Mouse (Mus musculus) right cerebral cortex, postnatal 14 days (tissue): Measurements from ENCODE around the gene Magt1.
A peak's percentile ranks its signal among the peaks of the same experiment; 100 is the strongest.
"Not testable (repeated sequence)": the region's sequence is repeated elsewhere in the genome, so short reads cannot be mapped to it uniquely, and the experiment has no call there.

Source experiments
- DNase-seq: peaks from one replicate; pipeline ENCODE4 v3.0.0; 2022

Magt1 gene

DNA sequence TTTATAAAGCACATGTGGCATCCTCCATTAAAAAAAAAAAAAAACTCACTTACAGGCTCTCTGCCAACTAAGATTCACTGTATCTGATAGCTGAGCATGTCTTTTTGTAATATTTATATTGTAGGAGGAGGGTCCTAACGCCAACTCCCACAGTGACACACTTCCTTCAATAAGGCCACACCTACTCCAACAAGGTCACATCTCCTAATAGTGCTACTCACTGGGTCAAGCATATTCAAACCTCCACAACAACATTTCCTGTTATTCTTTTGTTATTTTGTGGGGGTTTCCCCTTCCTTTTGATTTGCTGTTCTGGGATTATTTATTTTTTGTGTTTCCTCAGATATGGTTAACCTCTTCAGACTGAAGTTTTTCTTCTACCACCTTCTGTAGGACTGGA, 65.3 kb downstream of the Magt1 start:
- no peak for DNase-seq

DNA sequence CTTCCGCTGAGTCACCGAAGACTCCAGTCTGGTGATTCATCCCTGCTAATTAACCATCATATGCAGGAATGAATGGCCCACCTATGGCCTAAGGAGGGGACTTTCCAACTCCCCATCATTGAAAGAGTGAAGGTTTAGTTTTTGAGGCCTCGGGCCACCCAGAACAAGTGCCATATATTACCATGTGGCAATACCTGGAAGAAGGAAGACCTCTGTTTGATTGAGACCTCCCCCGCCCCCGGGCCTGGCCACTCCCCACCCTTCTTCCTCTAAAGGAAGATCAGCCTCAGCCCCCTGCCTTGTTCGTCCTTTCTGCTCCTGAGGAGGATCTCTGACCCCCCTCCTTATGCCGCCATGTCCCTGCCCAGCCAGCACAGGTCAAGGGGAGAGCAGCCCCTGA, 72.5 kb downstream of the Magt1 start:
- no peak for DNase-seq

DNA sequence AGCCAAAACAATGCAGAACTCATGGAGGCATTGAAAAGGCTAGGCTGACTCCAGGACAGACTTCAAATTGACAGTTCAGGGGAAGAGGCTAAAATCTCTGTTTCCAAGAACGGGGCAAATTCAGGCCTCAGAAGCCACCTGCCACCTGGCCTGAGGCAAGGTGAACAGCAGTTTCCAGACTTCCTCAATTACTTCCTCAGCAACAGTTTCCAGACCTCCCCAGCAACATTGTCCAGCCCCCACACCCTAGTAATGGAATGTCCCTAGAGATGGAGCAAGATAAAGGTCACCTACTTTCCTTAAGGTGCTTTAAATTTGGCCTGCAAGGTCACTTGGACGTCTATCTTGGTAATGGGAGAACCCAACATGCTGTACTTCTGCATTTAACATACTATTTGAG, 74.0 kb downstream of the Magt1 start:
- DNase-seq: no peak

DNA sequence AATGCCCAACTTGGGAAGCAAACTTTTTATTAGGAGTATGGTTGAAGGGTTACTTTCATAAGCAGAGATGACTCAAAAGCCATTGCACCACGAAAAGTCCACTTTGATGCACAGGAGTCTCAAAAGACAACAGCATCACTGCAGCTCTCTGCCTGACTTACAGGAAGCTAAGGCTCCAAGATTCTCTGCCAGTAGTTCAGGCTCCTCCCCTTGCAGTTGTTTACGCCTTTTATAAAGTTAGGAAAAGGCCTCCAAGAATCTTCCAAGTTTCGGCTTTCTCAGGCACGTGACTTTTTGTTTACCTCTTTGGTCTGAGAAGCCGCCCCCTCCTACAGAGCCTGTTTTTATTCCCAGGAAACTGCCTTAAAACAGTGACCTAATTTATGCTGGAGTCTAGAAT, 77.4 kb downstream of the Magt1 start:
- no peak for DNase-seq

DNA sequence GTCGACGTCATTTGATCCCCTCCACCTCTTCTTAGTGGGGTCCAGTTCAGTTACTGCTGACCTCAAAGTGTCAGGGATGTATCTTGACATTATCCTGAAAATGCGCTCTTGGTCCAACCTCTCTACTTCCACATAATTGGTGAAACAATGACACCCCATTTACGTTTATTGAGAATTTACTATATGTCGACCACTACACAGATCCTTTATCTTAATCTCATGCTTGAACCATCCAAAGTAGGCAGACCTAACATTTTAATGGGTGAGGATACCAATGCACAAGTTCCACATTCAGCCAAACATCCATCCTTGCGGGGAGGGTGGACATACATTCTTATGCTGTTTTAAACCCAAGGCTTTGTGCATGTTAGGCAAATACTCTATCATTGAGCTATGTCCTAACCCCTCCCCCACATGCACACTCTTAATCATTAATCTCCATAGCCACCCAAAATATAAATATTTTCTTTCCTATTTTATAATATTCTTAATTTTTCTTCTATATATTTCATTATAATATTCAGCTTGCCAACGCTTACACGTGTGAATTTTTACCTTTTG, 82.1 kb downstream of the Magt1 start:
- DNase-seq: no peak

DNA sequence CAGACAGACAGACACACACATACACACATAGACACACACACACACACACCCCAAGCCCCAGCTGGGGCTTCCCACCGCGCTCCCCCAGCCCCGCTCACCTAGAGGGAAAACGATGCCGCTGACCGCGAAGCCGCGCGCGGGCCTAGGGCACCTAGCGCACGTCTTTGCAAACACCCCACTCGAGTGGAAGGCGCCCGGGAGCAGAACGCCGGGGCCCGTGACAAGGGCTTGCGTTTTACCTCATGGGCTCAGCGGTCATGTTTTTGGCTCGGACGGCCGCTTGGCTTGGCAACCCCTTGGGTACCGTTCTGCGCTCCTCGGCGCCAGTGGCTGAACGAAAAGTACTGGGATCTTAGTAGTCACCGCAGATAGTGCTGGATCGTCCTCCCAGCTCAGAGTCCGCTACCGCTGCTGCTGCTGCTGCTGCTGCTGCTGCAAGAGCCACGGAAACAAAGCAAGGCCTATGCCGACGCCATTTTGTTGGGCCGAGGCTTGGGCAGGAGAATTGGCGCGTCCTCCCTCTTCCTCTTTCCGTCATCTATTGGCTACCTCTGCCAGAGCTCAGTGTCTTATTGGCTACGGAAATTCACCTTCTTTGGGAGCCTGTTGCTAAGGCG, 82.7 kb downstream of the Magt1 start, which contains the start of gene Atrx:
TSS of gene Atrx (minus strand) at position 543 of the 617 bp plus-strand sequence.
- DNase-seq: peak; percentile 66

DNA sequence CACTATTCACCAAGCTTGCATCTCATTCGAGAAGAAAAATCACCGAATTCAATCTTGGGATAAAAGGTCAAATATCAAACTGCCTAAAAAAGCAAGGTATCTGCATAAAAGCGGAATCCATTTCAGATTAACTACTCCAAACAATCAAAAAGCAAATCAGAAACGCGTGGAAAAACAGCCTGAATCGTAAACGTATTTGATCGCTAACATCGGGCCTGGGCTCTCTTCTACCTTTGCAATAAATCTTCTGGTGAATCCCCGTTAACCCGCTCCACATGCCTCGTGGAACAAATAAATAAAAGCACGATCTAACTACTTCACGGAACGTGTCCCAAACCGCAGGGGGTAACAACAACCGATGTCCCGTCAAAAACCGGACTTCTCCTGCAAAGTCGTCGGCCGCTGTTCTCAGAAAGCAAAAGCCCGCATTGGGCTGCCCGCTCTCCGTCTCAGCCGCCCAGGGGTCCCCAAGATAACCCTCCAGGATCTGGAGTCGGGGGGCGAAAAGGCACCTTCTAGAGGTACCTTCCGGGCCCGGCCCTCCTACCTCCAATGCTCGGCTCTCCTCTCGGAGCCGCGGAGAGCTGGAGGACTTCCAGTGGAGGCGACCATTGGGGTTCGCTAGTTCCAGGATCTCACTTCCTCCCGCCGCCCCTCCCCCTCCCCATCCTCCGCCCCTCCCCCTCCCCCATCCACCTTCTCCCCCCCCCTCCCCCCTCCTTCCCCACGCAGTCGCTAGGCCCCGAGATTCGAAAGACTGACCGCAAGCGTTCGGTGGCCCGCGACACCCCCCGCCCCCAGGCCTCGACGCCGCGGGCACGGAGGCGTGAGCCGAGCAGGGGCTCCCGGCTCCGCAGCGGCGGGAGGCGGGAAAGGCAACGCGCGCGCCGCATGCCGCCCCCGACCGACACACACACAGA, 83.5 kb downstream of the Magt1 start:
- peak; percentile 27 for DNase-seq

DNA sequence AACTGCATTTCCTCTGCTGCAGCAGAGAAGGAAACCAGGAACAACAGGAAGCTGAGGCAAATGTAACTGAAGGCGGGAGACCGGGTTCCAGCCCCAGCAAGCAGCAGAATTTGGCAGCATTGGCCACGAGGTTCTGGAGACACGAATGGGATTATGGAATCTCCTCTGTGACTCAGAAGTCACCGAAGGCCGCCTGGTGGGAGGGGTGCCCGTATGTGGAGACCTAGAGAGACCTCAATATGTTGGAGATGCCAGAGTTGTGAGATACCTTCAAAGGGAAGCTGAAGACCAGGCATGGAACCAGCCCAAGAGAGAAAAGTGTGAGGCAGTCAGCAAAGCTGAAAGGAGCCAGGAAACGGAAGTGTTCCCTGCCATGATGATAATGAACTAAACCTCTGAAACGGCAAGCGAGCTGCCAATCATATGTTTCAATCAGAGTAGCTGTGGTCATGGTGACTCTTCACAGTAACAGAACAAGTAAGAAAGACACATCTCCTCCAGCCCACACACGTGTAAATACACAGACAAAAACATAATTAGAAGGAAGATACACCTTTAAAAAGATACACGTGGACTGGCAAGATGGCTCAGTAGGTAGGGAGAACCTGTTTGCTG, 85.5 kb downstream of the Magt1 start:
- no peak for DNase-seq

DNA sequence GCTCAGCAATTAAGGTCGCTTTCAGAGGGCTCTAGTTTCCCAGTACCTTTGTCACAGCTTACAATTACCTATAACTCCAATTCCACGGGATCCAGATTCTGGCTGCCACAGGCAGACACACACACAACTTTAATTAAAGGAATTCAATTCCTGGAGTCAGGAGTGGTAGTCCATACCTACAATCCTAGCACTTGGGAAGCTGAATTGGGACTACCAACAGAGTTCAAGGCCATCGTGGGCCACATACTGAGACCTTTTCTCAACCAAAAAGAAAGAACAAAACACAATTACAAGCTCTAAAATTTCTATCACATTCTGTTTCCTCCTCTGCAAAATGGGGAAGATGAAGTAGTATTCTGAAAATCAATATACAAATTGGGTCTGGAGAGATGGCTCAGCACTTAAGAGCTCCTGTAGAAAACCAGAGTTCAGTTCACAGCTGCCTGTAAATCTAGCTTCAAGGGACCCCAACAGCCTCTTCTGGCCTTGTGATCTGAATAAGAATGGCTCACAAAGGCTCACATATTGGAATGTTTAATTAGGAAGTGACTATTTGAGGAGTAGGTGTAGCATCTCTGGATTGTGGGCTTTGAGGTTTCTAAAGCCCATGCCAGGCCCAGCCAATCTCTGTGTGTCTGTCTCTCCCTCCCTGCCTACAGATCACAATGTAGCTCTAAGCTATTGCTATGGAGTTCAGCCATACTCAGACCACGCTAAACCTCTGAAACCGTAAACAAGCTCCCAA, 87.2 kb downstream of the Magt1 start:
- no peak for DNase-seq

DNA sequence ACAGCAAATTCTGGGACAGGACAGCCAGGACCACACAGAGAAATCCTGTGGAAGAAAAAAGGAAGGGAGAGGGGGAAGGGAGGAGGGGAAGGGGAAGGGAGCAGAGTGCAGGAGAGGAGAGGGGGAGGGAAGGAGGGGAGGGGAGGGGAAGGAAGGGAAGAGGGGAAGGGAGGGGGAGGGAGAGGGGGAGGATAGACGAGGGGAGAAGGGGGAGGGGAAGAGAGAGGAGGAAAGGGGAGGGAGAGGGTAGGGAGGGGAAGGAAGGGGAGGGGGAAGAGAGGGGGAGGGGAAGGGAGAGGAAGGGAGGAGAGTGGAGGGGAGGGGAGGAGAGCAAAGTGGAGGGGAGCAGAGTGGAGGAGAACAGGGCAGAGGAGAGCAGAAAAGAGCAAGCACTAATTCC, 87.8 kb downstream of the Magt1 start:
- no peak for DNase-seq

DNA sequence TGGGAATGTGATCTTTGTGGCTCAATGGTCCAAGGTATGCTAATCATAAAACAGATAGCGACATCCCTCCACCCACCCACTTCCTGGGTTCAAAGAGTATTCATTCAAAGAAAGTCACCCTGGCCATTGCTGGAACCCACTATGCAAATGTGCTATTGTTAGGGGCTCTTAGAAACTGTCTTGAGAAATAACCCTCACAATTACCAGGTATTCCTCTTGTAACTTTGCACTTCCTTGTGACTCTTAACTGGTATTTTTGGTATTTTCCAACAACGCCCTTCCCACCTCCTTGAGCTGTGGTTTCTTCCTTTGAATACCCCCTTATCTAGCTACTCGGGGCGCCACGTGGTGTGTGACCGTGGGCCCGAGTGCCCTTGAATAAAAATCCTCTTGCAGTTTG, 88.7 kb downstream of the Magt1 start:
- DNase-seq: not testable (repeated sequence)

DNA sequence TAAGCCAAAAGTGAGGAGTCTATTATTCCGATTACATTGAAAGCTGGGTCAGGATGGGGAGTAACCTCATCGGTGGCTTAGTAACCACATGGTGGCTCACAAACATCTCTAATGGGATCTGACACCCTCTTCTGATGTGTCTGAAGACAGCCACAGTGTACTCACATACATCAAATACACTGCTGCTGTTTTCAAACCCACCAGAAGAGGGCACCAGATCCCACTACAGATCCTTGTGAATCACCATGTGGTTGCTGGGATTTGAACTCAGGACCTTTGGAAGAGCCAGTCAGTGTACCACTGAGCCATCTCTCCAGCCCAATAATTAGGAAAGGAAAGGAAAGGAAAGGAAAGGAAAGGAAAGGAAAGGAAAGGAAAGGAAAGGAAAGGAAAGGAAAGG, 90.3 kb downstream of the Magt1 start:
- peak; percentile 17 for DNase-seq
